Mouse (Mus musculus) kidney, embryonic 16.5 days (tissue): ENCODE measurements around the gene Gm12185. TPM values are rescaled to one million over a fixed set of nuclear protein-coding genes. Genes with fewer than 3 reads are reported as not detected.
A peak's percentile ranks its signal among the peaks of the same experiment; 100 is the strongest.
"Not testable (repeated sequence)": the region's sequence is repeated elsewhere in the genome, so short reads cannot be mapped to it uniquely, and the experiment has no call there.

ENCODE experiments used
- ATAC-seq: fragments of 200-750 bp; cut with Nextera tagmentation; 2 replicates; pipeline ENCODE4 v1.8.0; 2017; ENCODE audit warnings: moderate TSS enrichment; ENCODE audit not compliant: low FRiP score, low TSS enrichment
- H3K27ac ChIP-seq: fragments of 300-500 bp; sonication (generic); 2 replicates; pipeline ENCODE4 v1.5.1; 2014; ENCODE audit warnings: low read length
- H3K27me3 ChIP-seq: fragments of 300-500 bp; sonication (generic); 2 replicates; pipeline ENCODE4 v1.6.1; 2014; ENCODE audit warnings: low read length, control low read depth, mixed read lengths; ENCODE audit not compliant: insufficient read depth
- H3K36me3 ChIP-seq: fragments of 300-500 bp; sonication (generic); 2 replicates; pipeline ENCODE4 v1.6.1; 2014; ENCODE audit warnings: low read length, control low read depth, mixed read lengths; ENCODE audit not compliant: insufficient read depth
- H3K4me1 ChIP-seq: fragments of 300-500 bp; sonication (generic); 2 replicates; pipeline ENCODE4 v1.6.1; 2014; ENCODE audit warnings: low read length, control low read depth, mixed read lengths; ENCODE audit not compliant: insufficient read depth
- H3K4me2 ChIP-seq: fragments of 300-500 bp; sonication (generic); replicated peaks from 2 replicates; pipeline ENCODE4 v1.6.1; 2014; ENCODE audit warnings: low read depth, low read length
- H3K4me3 ChIP-seq: fragments of 300-500 bp; sonication (generic); 2 replicates; pipeline ENCODE4 v1.5.1; 2014; ENCODE audit warnings: mild to moderate bottlenecking, low read length
- H3K9ac ChIP-seq: fragments of 300-500 bp; sonication (generic); replicated peaks from 2 replicates; pipeline ENCODE4 v1.6.1; 2014; ENCODE audit warnings: low read length
- H3K9me3 ChIP-seq: fragments of 300-500 bp; sonication (generic); 2 replicates; pipeline ENCODE4 v1.6.1; 2016; ENCODE audit warnings: low read length, control low read depth
- WGBS: fragments of 180-500 bp; shearing (Covaris S2); extraction: QIAGEN DNeasy Blood & Tissue Kit; methylation state at CpG from one replicate; pipeline ENCODE4 v1.1.7; 2014; 5-methylcytosine and 5-hydroxymethylcytosine counted together
- polyA plus RNA-seq: library from polyadenylated mRNA; unstranded; fragments of >200 nt; fragmentation: Nextera tagmentation; extraction: Ambion mirVana; gene quantifications from 2 replicates; pipeline ENCODE4 v1.2.1, GENCODE M21; 2015

The Gm12185 gene
- 0.03 TPM in 1 of 2 replicates, not detected in the other for polyA plus RNA-seq

GRCm38 (mm10) chr11:48991740-48992520, at the start of gene Gm12185:
Gene Gm12185, minus strand, starts transcription at chr11:48992226.
- H3K27me3 ChIP-seq, H3K9me3 ChIP-seq, H3K36me3 ChIP-seq, H3K4me2 ChIP-seq, H3K9ac ChIP-seq, H3K4me3 ChIP-seq, ATAC-seq, H3K27ac ChIP-seq: not testable (repeated sequence)
- 47% methylated on average over 4 of the region's 4 CpGs for WGBS
- H3K4me1 ChIP-seq = peaks cover 13% of the 10 kb centered on the region

GRCm38 (mm10) chr11:49012074-49012473, 20.0 kb upstream of the Gm12185 start:
- H3K27ac ChIP-seq, ATAC-seq: not testable (repeated sequence)

DNA sequence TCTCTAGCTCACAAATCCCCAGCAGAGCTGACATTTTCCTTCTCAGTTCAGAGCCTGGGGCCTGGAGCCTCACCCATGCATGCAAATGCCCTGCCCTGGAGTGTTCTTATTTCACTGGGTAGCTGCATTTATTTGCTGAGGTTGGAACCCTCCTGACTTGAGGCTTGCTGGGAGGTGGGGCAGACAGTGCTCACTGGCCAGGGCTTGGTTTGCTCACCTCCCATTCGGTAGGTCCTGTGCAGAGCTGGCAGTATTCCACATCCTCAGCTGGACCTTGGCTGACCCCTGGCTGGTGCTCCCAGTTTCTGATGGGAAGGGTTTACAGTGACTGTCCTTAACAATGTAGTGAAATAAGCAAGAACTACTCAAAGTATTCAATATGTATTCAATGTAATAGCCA, 14.8 kb upstream of the Gm12185 start:
- not testable (repeated sequence) for ATAC-seq

More at GRCm38 (mm10) chr11:49012074-49012473, 20.0 kb upstream of the Gm12185 start:
- H3K9ac ChIP-seq, H3K4me2 ChIP-seq, H3K27me3 ChIP-seq, H3K4me1 ChIP-seq, H3K4me3 ChIP-seq, H3K36me3 ChIP-seq, H3K9me3 ChIP-seq: not testable (repeated sequence)

DNA sequence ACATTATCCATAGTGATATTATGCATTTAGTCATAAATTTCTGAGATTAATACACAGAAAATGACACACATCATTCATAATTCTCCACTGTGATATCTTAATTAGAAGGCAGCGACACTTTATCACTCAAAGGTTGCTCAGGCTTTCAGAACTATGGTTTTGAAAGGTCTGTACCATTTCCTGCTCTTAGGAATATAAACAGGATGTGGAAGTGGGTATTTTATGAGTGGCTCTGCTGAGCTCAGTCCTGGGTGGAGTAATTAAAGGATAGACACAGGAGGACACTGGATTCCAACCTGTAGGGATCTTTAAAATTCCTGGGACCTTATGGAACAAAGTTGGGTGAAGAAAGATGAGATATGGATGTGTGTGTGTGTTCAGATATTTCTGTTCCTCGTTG, 14.3 kb upstream of the Gm12185 start:
- H3K9ac ChIP-seq, H3K4me3 ChIP-seq, H3K27ac ChIP-seq, H3K36me3 ChIP-seq, H3K9me3 ChIP-seq, H3K4me1 ChIP-seq, H3K27me3 ChIP-seq, ATAC-seq, H3K4me2 ChIP-seq: not testable (repeated sequence)
- WGBS = 64% methylated on average over 2 of the region's 2 CpGs

More for the DNA sequence above, 14.8 kb upstream of the Gm12185 start:
- WGBS = 0% methylated on average over 1 of the region's 1 CpGs
- H3K4me3 ChIP-seq, H3K36me3 ChIP-seq, H3K4me1 ChIP-seq, H3K4me2 ChIP-seq, H3K27me3 ChIP-seq, H3K9ac ChIP-seq, H3K9me3 ChIP-seq, H3K27ac ChIP-seq: not testable (repeated sequence)

DNA sequence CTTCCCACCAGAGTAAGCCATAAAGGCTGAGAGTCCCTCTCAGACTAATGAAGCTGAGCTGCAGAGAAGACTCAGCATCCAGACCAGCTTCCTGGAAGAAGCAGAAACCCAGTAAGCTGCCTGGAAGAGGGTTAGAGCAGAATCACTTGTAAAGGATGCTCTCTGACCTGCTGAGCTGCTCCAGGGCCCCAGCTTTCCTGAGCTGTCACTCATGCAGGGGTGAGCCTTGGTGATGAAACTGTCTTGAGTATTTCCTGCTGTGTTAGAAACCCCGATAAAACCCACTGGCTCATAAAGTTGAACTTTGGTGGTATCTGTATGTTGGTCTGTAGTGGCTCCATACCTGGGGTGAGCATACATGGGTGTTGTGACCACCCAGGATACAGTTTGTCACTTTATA, 8.4 kb upstream of the Gm12185 start:
- WGBS = 50% methylated on average over 1 of the region's 1 CpGs
- H3K9ac ChIP-seq = not testable (repeated sequence)

GRCm38 (mm10) chr11:48994018-48994417, 2.0 kb upstream of the Gm12185 start, which contains the start of gene Tgtp1:
Gene Tgtp1, minus strand, starts transcription at chr11:48994172.
- WGBS = 6% methylated on average over 2 of the region's 2 CpGs
- Histone ChIP-seq H3K4me1 (peaks cover 13% of the 10 kb centered on the region), H3K27ac (peak within 1 kb of the TSS; percentile 38; the same call in 1 of the 2 replicates)
- not testable (repeated sequence) for H3K36me3 ChIP-seq, H3K4me2 ChIP-seq, H3K27me3 ChIP-seq, H3K9ac ChIP-seq, H3K9me3 ChIP-seq, H3K4me3 ChIP-seq
- peak; percentile 89 for ATAC-seq

More for the DNA sequence above, 8.4 kb upstream of the Gm12185 start:
- not testable (repeated sequence) for ATAC-seq, H3K4me1 ChIP-seq, H3K27ac ChIP-seq, H3K9me3 ChIP-seq, H3K4me3 ChIP-seq, H3K4me2 ChIP-seq, H3K36me3 ChIP-seq, H3K27me3 ChIP-seq

DNA sequence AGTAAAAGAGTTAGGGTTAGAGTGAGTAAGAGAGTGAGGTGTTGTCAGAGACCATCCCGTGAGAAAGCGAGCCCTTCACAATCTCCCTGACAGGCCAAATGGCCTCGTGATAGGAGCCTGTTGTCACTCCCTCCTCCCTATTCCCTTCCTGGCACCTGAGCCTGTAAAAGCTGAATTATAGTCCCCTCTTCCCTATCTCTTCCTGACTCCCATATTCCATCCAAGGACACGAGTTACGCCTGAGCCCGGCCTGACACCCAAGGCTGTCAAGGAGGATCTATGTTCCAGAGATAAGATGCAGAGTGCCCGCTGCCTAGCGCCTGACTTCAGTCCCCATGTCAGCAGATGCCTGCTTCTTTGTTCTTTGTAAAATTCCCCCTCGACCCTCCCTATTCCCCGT, 1.3 kb upstream of the Gm12185 start:
- not testable (repeated sequence) for ATAC-seq, H3K36me3 ChIP-seq, H3K4me3 ChIP-seq, H3K27ac ChIP-seq, H3K4me2 ChIP-seq, H3K9me3 ChIP-seq, H3K9ac ChIP-seq, H3K27me3 ChIP-seq
- WGBS = 17% methylated on average over 10 of the region's 10 CpGs
- peaks cover 13% of the 10 kb centered on the region for H3K4me1 ChIP-seq

DNA sequence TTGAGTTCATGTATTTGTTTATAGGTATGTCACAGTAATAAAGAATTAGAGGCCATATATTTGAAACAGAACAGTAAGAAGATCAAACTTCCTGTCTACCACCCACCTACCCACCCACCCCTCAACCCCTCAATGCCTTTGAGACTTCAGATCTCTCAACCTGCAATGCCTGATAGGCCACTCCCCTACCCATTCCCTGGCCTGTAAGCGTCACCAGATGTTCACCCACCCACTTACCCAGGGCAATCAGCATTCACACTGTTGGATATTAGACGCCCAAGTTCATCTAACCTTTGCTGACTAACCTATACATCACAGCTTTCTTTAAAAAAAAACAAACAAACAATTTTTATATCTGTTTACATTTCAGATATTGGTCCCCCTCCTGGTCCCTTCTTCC, 2.0 kb downstream of the Gm12185 start:
- 71% methylated on average over 1 of the region's 2 CpGs for WGBS
- not testable (repeated sequence) for H3K9ac ChIP-seq, ATAC-seq, H3K27ac ChIP-seq, H3K4me3 ChIP-seq, H3K36me3 ChIP-seq, H3K4me2 ChIP-seq, H3K27me3 ChIP-seq, H3K9me3 ChIP-seq
- H3K4me1 ChIP-seq = peaks cover 13% of the 10 kb centered on the region

DNA sequence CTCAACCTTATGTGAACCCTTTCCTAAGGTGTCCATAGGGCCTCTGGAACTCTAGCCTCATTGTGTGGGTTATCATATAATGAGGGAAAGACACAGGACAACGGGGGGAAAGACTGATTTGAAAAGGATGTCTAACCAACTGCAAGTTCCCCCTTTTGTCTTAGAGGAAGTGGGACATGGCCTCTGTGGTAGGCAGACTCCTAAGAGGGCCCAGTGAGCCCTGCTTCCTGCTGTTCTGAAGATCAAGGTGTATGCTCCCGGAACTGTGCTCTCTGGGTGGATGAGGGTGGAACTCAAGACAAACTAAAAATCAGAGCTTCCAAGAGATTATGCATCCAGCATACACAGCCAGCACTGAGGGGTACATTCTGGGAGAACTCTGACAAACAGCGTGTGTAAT, 3.8 kb downstream of the Gm12185 start:
- H3K27ac ChIP-seq, H3K4me2 ChIP-seq, H3K36me3 ChIP-seq, H3K27me3 ChIP-seq, H3K4me1 ChIP-seq, H3K4me3 ChIP-seq, H3K9ac ChIP-seq, H3K9me3 ChIP-seq, ATAC-seq: not testable (repeated sequence)
- 66% methylated on average over 2 of the region's 3 CpGs for WGBS

DNA sequence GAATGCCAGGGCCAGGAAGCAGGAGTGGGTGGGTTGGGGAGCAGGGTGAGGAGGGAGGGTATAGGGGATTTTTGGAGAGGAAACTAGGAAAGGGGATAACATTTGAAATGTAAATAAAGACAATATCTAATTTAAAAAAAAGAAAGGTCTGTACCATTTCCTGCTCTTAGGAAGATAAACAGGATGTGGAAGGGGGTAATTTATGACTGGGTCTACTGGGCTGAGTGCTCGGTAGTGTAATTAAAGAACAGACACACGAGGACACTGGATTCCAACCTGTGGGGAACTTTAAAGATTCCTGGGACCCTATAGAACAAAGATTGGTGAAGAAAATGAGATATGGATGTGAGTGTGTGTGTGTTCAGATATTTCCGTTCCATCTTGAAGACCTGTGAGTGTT, 9.2 kb downstream of the Gm12185 start:
- not testable (repeated sequence) for H3K36me3 ChIP-seq, ATAC-seq, H3K4me1 ChIP-seq, H3K27ac ChIP-seq, H3K9ac ChIP-seq, H3K9me3 ChIP-seq, H3K4me3 ChIP-seq, H3K27me3 ChIP-seq, H3K4me2 ChIP-seq
- WGBS = no CpG with 5 or more reads among the region's 3 CpGs
